Mouse (Mus musculus) mammary gland, adult 2 months (tissue): ENCODE results near the gene Pole4. TPM values are rescaled to one million over a fixed set of nuclear protein-coding genes. Genes with fewer than 3 reads are reported as not detected.

Experiments
- polyA plus RNA-seq: library from polyadenylated mRNA; depleted of rRNA; stranded (reverse); fragments of >200 nt; gene quantifications from 2 replicates; pipeline ENCODE4 v1.2.3, GENCODE M21; 2012; ENCODE audit warnings: low replicate concordance; rRNA removed

Pole4 gene
- 13.3 and 18.2 TPM in 2 replicates for polyA plus RNA-seq

GRCm38 (mm10) chr6:82705221-82705620 is at the start of gene Pole4:
Gene Pole4, minus strand, starts transcription at chr6:82705365.

Other genes with a start within 250 kb of the Pole4 start
- gene Hk2, start 69.1 kb upstream of the Pole4 start, polyA plus RNA-seq: 20.9 and 57.9 TPM in 2 replicates
- gene Sema4f, start 234.4 kb upstream of the Pole4 start, polyA plus RNA-seq: 2.1 and 4.5 TPM in 2 replicates
- 0.59 and 2.0 TPM in 2 replicates for gene M1ap, start 241.5 kb upstream of the Pole4 start, polyA plus RNA-seq